Mouse (Mus musculus): ENCODE measurements at regions not wholly inside any gene's neighbourhood (a gene's known extent, or its start where the extent isn't known, plus 50 kb on each side); places are given as distances from the start of the nearest gene placed in this dataset.

DNA sequence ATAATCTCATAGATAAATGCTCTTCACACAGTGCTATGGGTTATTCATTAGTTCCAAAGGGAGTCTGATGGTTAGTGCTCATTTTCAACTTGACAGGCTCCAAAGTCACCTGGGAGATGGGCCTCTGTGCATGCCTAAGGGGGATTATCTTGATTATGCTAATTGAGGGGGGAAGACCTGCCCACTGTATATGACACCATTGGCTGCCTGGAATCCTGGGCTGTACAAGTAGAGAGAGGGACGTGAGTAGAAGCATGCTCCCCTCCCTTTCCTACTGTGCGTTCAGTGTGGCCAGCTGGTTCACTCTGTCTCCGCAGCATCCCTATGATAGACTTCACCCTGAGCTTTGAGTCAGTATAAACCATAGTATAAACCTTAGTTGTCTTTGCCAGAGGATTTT, 300.8 kb downstream of the Gpat3 start:
- no peak overlapping the region for H3K9ac ChIP-seq (ENCODE audit: low read length)
- no peaks in the 10 kb centered on the region for H3K9me3 ChIP-seq (ENCODE audit: control insufficient read depth, low read length)
- H3K36me3 ChIP-seq (ENCODE audit: control insufficient read depth, insufficient read depth, low read length), result no peaks in the 10 kb centered on the region
- H3K27ac ChIP-seq (ENCODE audit: low read length), result no peak overlapping the region
- no peak overlapping the region for H3K4me3 ChIP-seq (ENCODE audit: low read length)
- H3K4me1 ChIP-seq (replicated peaks; ENCODE audit: control insufficient read depth, insufficient read depth, low read length), result no peaks in the 10 kb centered on the region; the same call in 1 of the 2 replicates
- ATAC-seq (ENCODE audit: low read depth), result no peak
- no peak overlapping the region for H3K4me2 ChIP-seq (ENCODE audit: low read depth, low read length)
- 72% methylated on average over 3 of the region's 3 CpGs for WGBS
- no peaks in the 10 kb centered on the region for H3K27me3 ChIP-seq (ENCODE audit: control insufficient read depth, insufficient read depth, low read depth, low read length)

DNA sequence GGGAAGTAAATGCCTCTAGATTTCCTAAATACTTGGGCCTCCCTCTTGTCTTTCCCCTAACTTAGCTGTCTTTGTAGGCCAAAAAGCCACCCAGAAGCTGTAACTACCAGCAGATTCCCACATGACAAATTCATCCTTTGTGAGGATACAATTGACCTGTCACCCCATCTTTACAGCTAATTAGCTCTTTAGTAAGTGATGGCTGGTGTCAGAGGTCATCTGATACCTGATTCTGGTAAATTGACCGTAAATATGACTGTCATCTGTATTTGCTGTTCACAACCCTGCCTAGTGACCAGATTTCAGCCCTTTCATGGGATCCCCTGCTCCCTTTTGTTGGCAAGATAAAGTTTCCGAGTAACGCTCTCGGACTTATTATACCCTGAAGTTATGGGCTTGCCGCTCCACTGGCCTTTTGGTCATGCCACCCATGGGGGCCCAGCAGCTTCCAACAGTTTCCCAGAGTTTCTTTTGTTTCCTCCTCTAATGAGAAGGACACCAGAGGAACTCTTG, 279.5 kb downstream of the Gpat3 start:
- ATAC-seq (ENCODE audit: low read depth), result no peak
- H3K27ac ChIP-seq (ENCODE audit: low read length), result no peak overlapping the region
- WGBS, result 68% methylated on average over 5 of the region's 5 CpGs
- H3K9ac ChIP-seq (ENCODE audit: low read length), result no peak overlapping the region
- no peak overlapping the region for H3K4me3 ChIP-seq (ENCODE audit: low read length)
- H3K36me3 ChIP-seq (ENCODE audit: control insufficient read depth, insufficient read depth, low read length), result no peaks in the 10 kb centered on the region
- no peaks in the 10 kb centered on the region for H3K27me3 ChIP-seq (ENCODE audit: control insufficient read depth, insufficient read depth, low read depth, low read length)
- no peaks in the 10 kb centered on the region for H3K4me1 ChIP-seq (replicated peaks; ENCODE audit: control insufficient read depth, insufficient read depth, low read length)
- H3K4me2 ChIP-seq (ENCODE audit: low read depth, low read length), result no peak overlapping the region
- H3K9me3 ChIP-seq (ENCODE audit: control insufficient read depth, low read length), result no peaks in the 10 kb centered on the region

DNA sequence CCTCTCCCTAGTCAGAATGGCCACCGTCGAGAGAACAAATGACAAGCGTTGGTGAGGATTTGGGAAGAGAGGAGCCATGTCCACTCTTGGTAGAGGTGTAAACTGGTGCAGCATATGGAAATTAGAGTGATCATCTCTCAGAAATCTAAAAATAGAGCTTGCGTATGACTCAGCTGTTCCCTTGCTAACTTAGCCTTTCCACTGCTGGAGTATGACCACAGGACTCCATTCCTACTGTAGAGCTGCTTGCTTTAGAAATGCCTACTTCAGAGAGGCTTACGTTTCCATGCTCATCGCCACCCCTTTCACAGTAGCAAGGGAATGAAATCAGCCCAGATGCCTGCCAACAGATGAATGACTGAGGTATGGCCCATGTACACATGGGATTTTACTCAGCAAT, 277.4 kb downstream of the Gpat3 start:
- Histone ChIP-seq H3K9ac (ENCODE audit: low read length) (no peak overlapping the region), H3K27ac (ENCODE audit: low read length) (no peak overlapping the region), H3K9me3 (ENCODE audit: control insufficient read depth, low read length) (no peaks in the 10 kb centered on the region), H3K4me1 (replicated peaks; ENCODE audit: control insufficient read depth, insufficient read depth, low read length) (no peaks in the 10 kb centered on the region), H3K36me3 (ENCODE audit: control insufficient read depth, insufficient read depth, low read length) (no peaks in the 10 kb centered on the region), H3K27me3 (ENCODE audit: control insufficient read depth, insufficient read depth, low read depth, low read length) (no peaks in the 10 kb centered on the region), H3K4me3 (ENCODE audit: low read length) (no peak overlapping the region), H3K4me2 (ENCODE audit: low read depth, low read length) (no peak overlapping the region)
- no peak for ATAC-seq (ENCODE audit: low read depth)
- 90% methylated on average over 6 of the region's 6 CpGs for WGBS

DNA sequence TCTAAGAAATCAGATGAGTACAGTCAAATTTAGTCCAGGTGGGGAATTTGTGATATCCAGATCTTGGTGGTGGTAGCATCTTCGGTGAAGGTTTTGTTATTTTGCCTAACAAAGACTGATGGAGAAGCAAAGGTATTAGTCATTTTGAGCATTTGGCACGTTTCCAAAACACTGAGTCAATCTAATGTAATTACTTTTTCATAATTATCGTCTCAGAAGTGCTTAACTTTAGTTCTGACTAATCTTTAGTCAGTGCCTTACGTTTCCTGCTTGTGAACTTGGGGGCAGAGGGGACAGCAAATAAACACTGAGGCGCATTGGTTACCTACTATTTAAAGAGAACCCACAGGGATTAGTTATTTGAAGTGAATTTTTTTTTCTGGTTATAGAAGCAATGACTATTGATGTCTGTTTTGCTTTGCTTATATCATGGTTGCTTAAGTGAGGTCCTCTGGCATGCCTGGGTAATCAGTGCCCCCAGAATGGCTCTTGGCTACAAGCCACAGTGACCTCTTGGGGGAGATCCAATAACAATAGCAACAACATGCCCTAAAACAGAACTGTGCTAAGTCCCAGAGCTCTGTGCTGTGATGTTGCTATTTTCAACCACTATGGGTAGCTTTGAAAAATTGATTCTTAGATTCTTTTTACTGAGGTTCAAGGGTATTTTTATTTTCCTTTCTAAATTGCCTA, 275.1 kb downstream of the Gpat3 start:
- no peak for ATAC-seq (ENCODE audit: low read depth)
- H3K9ac ChIP-seq (ENCODE audit: low read length), result no peak overlapping the region

DNA sequence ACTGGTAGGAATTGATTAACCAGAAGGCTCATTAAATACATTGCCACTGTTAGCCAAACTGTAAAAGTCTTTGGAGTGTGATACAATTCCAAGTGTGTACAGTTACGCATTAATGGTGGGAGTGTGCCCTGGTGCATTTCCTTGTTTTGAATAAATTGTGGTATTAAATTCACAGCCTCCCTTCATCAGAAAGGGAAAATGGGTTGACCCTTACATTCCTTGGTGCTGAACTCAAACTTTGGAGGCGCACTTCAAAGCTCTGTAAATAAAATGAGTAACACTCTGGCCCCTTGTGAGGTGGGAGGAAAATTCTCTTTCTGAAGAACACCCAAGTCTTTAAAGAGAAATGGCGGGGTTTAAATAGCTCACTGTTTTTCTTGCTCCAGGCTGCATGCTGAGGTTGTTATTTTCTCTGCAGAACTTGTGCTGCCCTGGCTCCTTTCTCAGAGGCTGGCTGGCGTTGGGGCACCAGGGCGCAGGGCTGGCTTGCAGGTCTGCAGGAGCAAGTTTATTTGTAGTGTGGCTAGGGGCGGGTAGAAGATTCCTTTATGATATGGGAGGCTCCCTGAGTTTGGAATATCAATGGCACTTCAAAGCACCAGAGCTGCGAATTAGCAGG, 266.7 kb downstream of the Gpat3 start:
- Histone ChIP-seq H3K27ac (ENCODE audit: low read length) (peak overlapping the region; percentile 52; the same call in 1 of the 2 replicates), H3K4me2 (ENCODE audit: low read depth, low read length) (peak overlapping the region; percentile 21; the same call in 1 of the 2 replicates), H3K9ac (ENCODE audit: low read length) (no peak overlapping the region), H3K4me3 (ENCODE audit: low read length) (no peak overlapping the region), H3K36me3 (ENCODE audit: control insufficient read depth, insufficient read depth, low read length) (no peaks in the 10 kb centered on the region), H3K4me1 (replicated peaks; ENCODE audit: control insufficient read depth, insufficient read depth, low read length) (peaks cover 3% of the 10 kb centered on the region; the same call in 1 of the 2 replicates), H3K9me3 (ENCODE audit: control insufficient read depth, low read length) (no peaks in the 10 kb centered on the region), H3K27me3 (ENCODE audit: control insufficient read depth, insufficient read depth, low read depth, low read length) (no peaks in the 10 kb centered on the region)
- ATAC-seq (ENCODE audit: low read depth), result peak; percentile 56; the same call in 1 of the 2 replicates
- WGBS, result 23% methylated on average over 7 of the region's 7 CpGs

More for the DNA sequence above, 275.1 kb downstream of the Gpat3 start:
- H3K27ac ChIP-seq (ENCODE audit: low read length), result no peak overlapping the region
- no peaks in the 10 kb centered on the region for H3K9me3 ChIP-seq (ENCODE audit: control insufficient read depth, low read length)
- H3K4me2 ChIP-seq (ENCODE audit: low read depth, low read length), result no peak overlapping the region
- no peaks in the 10 kb centered on the region for H3K4me1 ChIP-seq (replicated peaks; ENCODE audit: control insufficient read depth, insufficient read depth, low read length)
- H3K36me3 ChIP-seq (ENCODE audit: control insufficient read depth, insufficient read depth, low read length), result no peaks in the 10 kb centered on the region
- WGBS, result 37% methylated on average over 5 of the region's 5 CpGs
- no peaks in the 10 kb centered on the region for H3K27me3 ChIP-seq (ENCODE audit: control insufficient read depth, insufficient read depth, low read depth, low read length)
- H3K4me3 ChIP-seq (ENCODE audit: low read length), result no peak overlapping the region

DNA sequence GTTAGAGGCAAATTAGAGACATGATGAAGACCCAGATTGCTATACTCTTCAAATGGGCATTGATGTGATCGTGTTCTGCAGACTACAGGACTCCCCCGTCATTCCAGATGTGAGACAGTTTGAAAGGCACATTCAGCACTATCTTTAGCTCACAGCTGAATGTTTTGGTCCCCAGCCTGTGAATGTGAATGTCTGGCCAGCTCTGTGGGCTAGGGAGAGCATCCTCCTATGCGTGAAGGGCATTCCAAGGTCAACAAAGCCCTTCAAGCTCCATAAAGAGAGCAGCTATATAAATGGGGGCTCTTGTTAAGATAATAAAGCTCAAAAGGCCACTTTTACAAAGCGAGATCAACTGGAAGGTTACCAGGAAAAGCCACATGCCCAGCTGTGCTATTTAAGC, 266.1 kb downstream of the Gpat3 start:
- WGBS, result 38% methylated on average over 4 of the region's 4 CpGs
- H3K9ac ChIP-seq (ENCODE audit: low read length), result no peak overlapping the region
- H3K4me2 ChIP-seq (ENCODE audit: low read depth, low read length), result no peak overlapping the region
- ATAC-seq (ENCODE audit: low read depth), result no peak
- no peak overlapping the region for H3K4me3 ChIP-seq (ENCODE audit: low read length)
- H3K9me3 ChIP-seq (ENCODE audit: control insufficient read depth, low read length), result no peaks in the 10 kb centered on the region
- no peaks in the 10 kb centered on the region for H3K27me3 ChIP-seq (ENCODE audit: control insufficient read depth, insufficient read depth, low read depth, low read length)
- H3K27ac ChIP-seq (ENCODE audit: low read length), result 0 out of 2 replicates have a peak overlapping the region, but pooled peaks have one; percentile 22
- peaks cover 3% of the 10 kb centered on the region; the same call in 1 of the 2 replicates for H3K4me1 ChIP-seq (replicated peaks; ENCODE audit: control insufficient read depth, insufficient read depth, low read length)
- no peaks in the 10 kb centered on the region for H3K36me3 ChIP-seq (ENCODE audit: control insufficient read depth, insufficient read depth, low read length)

DNA sequence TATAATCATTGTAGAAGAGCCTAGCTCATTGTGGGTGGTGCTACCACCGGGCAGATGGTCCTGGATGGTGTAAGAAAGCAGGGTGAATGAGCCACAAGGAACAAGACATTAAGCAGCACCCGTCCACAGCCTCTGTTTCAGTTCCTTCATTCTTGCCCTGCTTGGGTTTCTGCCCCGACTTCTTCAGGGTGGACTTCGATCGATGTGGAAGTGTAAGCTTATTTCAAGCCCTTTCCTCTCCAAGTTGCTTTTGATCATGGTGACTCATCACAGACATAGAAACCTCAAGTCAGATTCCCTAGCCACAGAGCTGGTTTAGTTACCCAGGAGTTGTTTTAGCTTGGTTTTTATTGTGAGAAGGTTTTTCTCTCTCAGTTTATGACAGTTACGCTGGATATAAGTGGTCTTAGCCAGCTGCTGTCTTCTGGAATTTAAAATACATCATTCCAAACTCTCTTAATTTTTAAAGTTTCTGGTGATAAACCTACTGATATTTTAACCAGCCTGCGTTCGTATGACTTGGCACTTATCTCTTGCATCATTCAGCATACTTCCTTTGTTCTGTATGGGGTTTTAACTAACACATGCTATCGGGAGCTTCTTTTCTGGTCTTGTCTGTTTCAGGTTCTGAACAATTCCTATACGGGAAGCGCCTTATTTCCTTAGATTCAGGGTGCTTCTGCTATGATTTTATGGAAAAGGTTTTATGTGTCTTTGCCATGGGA, 255.6 kb downstream of the Gpat3 start:
- no peaks in the 10 kb centered on the region for H3K36me3 ChIP-seq (ENCODE audit: control insufficient read depth, insufficient read depth, low read length)
- no peak for ATAC-seq (ENCODE audit: low read depth)
- H3K9me3 ChIP-seq (ENCODE audit: control insufficient read depth, low read length), result no peaks in the 10 kb centered on the region
- WGBS, result 68% methylated on average over 11 of the region's 11 CpGs
- no peak overlapping the region for H3K27ac ChIP-seq (ENCODE audit: low read length)
- H3K4me3 ChIP-seq (ENCODE audit: low read length), result no peak overlapping the region
- no peaks in the 10 kb centered on the region for H3K4me1 ChIP-seq (replicated peaks; ENCODE audit: control insufficient read depth, insufficient read depth, low read length)
- H3K27me3 ChIP-seq (ENCODE audit: control insufficient read depth, insufficient read depth, low read depth, low read length), result no peaks in the 10 kb centered on the region
- no peak overlapping the region for H3K9ac ChIP-seq (ENCODE audit: low read length)
- H3K4me2 ChIP-seq (ENCODE audit: low read depth, low read length), result no peak overlapping the region

DNA sequence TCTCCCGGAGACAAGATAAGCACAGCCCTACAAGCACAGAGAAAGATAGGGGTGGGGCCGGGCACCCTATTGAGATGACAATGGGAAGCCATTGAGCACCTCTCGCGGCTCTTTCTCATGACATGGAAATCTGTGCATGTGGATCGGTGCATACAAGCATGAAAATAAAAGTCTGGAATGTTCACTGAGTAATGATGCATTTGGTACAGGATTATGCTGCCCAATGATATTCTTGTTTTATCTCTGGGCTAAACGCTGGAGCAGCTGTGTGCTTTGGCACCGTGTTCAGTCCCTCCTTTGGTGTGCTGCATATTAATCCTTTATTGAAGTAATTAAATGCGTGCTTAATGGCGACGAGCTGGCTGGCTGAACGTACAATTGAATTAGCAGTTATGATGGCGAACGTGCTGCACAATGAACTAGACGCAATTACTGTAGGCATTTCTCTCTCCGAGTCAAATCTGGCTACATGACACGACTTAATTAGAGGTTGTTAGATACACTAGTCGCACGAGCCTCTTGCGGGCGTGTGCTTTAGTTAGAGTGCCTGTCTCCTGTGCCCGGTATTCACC, 245.6 kb downstream of the Gpat3 start:
- H3K4me2 ChIP-seq (ENCODE audit: low read depth, low read length), result no peak overlapping the region
- no peaks in the 10 kb centered on the region for H3K4me1 ChIP-seq (replicated peaks; ENCODE audit: control insufficient read depth, insufficient read depth, low read length)
- H3K4me3 ChIP-seq (ENCODE audit: low read length), result no peak overlapping the region
- H3K27ac ChIP-seq (ENCODE audit: low read length), result no peak overlapping the region
- no peaks in the 10 kb centered on the region for H3K36me3 ChIP-seq (ENCODE audit: control insufficient read depth, insufficient read depth, low read length)
- no peak overlapping the region for H3K9ac ChIP-seq (ENCODE audit: low read length)
- no peaks in the 10 kb centered on the region for H3K9me3 ChIP-seq (ENCODE audit: control insufficient read depth, low read length)
- H3K27me3 ChIP-seq (ENCODE audit: control insufficient read depth, insufficient read depth, low read depth, low read length), result no peaks in the 10 kb centered on the region
- 67% methylated on average over 21 of the region's 21 CpGs for WGBS
- ATAC-seq (ENCODE audit: low read depth), result no peak
